Mouse (Mus musculus): ENCODE measurements around the gene Skint7. TPM values are rescaled to one million over a fixed set of nuclear protein-coding genes. Genes with fewer than 3 reads are reported as not detected.
"Not testable (repeated sequence)": the region's sequence is repeated elsewhere in the genome, so short reads cannot be mapped to it uniquely, and the experiment has no call there.

Gene Skint7
- polyA plus RNA-seq (2014; fragmentation: Nextera tagmentation; extraction: Ambion mirVana): not detected in 2 replicates

GRCm38 (mm10) chr4:111972623-111973022, at the start of gene Skint7:
Skint7 (plus strand) TSS chr4:111972923.
- Histone ChIP-seq H3K9ac (ENCODE audit: low read depth, low read length) (no peak within 1 kb of the TSS), H3K9me3 (ENCODE audit: control insufficient read depth, low read length) (no peaks in the 10 kb centered on the region), H3K4me2 (replicated peaks; ENCODE audit: low read depth, low read length) (no peak within 1 kb of the TSS), H3K4me1 (ENCODE audit: control insufficient read depth, insufficient read depth, low read length) (no peaks in the 10 kb centered on the region), H3K27me3 (ENCODE audit: control insufficient read depth, insufficient read depth, low read length) (no peaks in the 10 kb centered on the region), H3K4me3 (ENCODE audit: low read length) (no peak within 1 kb of the TSS), H3K36me3 (ENCODE audit: control insufficient read depth, insufficient read depth, low read length) (no peaks in the 10 kb centered on the region), H3K27ac (ENCODE audit: low read depth, low read length) (no peak within 1 kb of the TSS)
- 95% methylated on average over 1 of the region's 1 CpGs for WGBS
- no peak for ATAC-seq (ENCODE audit: low FRiP score, low TSS enrichment)

GRCm38 (mm10) chr4:111961309-111961708, 11.4 kb upstream of the Skint7 start:
- 21% methylated on average over 1 of the region's 1 CpGs for WGBS
- ATAC-seq (ENCODE audit: low FRiP score, low TSS enrichment): no peak
- H3K27ac ChIP-seq (ENCODE audit: low read depth, low read length): no peak overlapping the region
- H3K4me1 ChIP-seq (ENCODE audit: control insufficient read depth, insufficient read depth, low read length): no peaks in the 10 kb centered on the region
- H3K4me3 ChIP-seq (ENCODE audit: low read length): no peak overlapping the region
- no peaks in the 10 kb centered on the region for H3K36me3 ChIP-seq (ENCODE audit: control insufficient read depth, insufficient read depth, low read length)
- no peaks in the 10 kb centered on the region for H3K9me3 ChIP-seq (ENCODE audit: control insufficient read depth, low read length)
- H3K27me3 ChIP-seq (ENCODE audit: control insufficient read depth, insufficient read depth, low read length): no peaks in the 10 kb centered on the region
- no peak overlapping the region for H3K4me2 ChIP-seq (replicated peaks; ENCODE audit: low read depth, low read length)
- H3K9ac ChIP-seq (ENCODE audit: low read depth, low read length): no peak overlapping the region

DNA sequence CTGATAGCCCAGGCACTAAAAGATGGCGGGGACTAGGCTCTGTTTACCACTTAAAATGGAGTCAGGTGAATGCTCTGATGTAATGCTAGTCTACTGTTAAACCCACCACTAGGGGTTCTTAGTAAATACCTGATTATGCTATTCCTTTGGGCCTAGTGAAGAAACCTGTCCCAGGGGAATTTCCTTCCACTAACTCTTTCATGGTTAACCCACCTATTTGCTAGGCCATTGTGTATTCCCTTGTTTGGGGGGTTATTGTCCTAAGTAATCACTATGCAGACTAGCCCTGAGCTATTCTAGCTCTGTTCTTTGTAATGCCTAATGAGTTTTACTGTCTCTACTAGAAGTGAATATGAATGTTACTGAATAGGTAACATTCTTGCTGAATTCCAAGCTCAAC, 9.5 kb upstream of the Skint7 start:
- not testable (repeated sequence) for H3K27ac ChIP-seq (ENCODE audit: low read depth, low read length); H3K9me3 ChIP-seq (ENCODE audit: control insufficient read depth, low read length); H3K9ac ChIP-seq (ENCODE audit: low read depth, low read length); H3K27me3 ChIP-seq (ENCODE audit: control insufficient read depth, insufficient read depth, low read length); H3K36me3 ChIP-seq (ENCODE audit: control insufficient read depth, insufficient read depth, low read length); ATAC-seq (ENCODE audit: low FRiP score, low TSS enrichment); H3K4me2 ChIP-seq (replicated peaks; ENCODE audit: low read depth, low read length); H3K4me3 ChIP-seq (ENCODE audit: low read length); H3K4me1 ChIP-seq (ENCODE audit: control insufficient read depth, insufficient read depth, low read length)
- 68% methylated on average over 1 of the region's 1 CpGs for WGBS

- WGBS: 80% methylated on average over 3 of the region's 3 CpGs
- H3K4me3 ChIP-seq (ENCODE audit: low read length): no peak overlapping the region
- H3K27ac ChIP-seq (ENCODE audit: low read depth, low read length): no peak overlapping the region
- H3K27me3 ChIP-seq (ENCODE audit: control insufficient read depth, insufficient read depth, low read length): no peaks in the 10 kb centered on the region
- no peaks in the 10 kb centered on the region for H3K9me3 ChIP-seq (ENCODE audit: control insufficient read depth, low read length)
- H3K36me3 ChIP-seq (ENCODE audit: control insufficient read depth, insufficient read depth, low read length): no peaks in the 10 kb centered on the region
- no peak overlapping the region for H3K9ac ChIP-seq (ENCODE audit: low read depth, low read length)
- H3K4me2 ChIP-seq (replicated peaks; ENCODE audit: low read depth, low read length): no peak overlapping the region
- no peaks in the 10 kb centered on the region for H3K4me1 ChIP-seq (ENCODE audit: control insufficient read depth, insufficient read depth, low read length)
- no peak for ATAC-seq (ENCODE audit: low FRiP score, low TSS enrichment)
Observed at GRCm38 (mm10) chr4:111963669-111964068, 9.1 kb upstream of the Skint7 start.

- H3K4me2 ChIP-seq (replicated peaks; ENCODE audit: low read depth, low read length): no peak within 1 kb of the TSS
- H3K4me1 ChIP-seq (ENCODE audit: control insufficient read depth, insufficient read depth, low read length): no peaks in the 10 kb centered on the region
- H3K9ac ChIP-seq (ENCODE audit: low read depth, low read length): no peak within 1 kb of the TSS
- H3K27me3 ChIP-seq (ENCODE audit: control insufficient read depth, insufficient read depth, low read length): no peaks in the 10 kb centered on the region
- no peak within 1 kb of the TSS for H3K27ac ChIP-seq (ENCODE audit: low read depth, low read length)
- no peak within 1 kb of the TSS for H3K4me3 ChIP-seq (ENCODE audit: low read length)
- ATAC-seq (ENCODE audit: low FRiP score, low TSS enrichment): no peak
- no peaks in the 10 kb centered on the region for H3K9me3 ChIP-seq (ENCODE audit: control insufficient read depth, low read length)
- no peaks in the 10 kb centered on the region for H3K36me3 ChIP-seq (ENCODE audit: control insufficient read depth, insufficient read depth, low read length)
Observed at GRCm38 (mm10) chr4:112005969-112006368, 33.2 kb downstream of the Skint7 start, which contains the start of gene Skint1. Skint1 (plus strand) TSS chr4:112006269.

Other genes with a start within 250 kb of the Skint7 start
- 0.30 and 1.6 TPM in 2 replicates for gene Slc5a9, start 70.0 kb upstream of the Skint7 start, polyA plus RNA-seq (2014; fragmentation: Nextera tagmentation; extraction: Ambion mirVana)
- gene Skint8, start 53.5 kb upstream of the Skint7 start, polyA plus RNA-seq (2014; fragmentation: Nextera tagmentation; extraction: Ambion mirVana): not detected in 2 replicates
- gene Skint1, start 33.3 kb downstream of the Skint7 start, polyA plus RNA-seq (2014; fragmentation: Nextera tagmentation; extraction: Ambion mirVana): not detected in 2 replicates
- gene Skint4, start 99.1 kb downstream of the Skint7 start, polyA plus RNA-seq (2014; fragmentation: Nextera tagmentation; extraction: Ambion mirVana): not detected in 2 replicates

Measured in kidney, embryonic 14.5 days (tissue).